Mouse (Mus musculus): ENCODE data around the gene Foxc1. TPM values are rescaled to one million over a fixed set of nuclear protein-coding genes. Genes with fewer than 3 reads are reported as not detected.

The Foxc1 gene
- polyA plus RNA-seq (2012; rRNA removed): 1.9 TPM in 2 replicates

DNA sequence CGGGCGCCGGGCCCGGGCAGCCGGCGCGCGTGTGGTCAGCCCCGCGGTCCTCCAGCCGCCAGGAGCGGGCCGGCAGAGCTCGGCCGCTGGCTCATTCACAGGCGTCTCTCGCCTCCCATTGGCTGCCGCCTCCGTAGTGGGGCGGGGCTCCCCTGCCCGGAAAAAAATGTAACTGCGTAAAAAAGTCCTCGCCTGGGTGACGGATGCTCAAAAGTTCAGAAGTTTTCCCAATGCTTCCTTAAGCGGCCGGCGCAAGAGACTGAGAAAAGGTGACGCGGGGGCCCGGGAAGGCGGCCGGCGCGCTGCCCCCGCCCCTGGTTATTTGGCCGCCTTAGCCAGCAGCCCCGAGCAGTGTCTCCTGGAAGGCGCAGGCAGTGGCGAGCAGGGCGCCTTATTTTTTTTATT lies at the start of gene Foxc1:
Gene Foxc1, plus strand, starts transcription at position 206 of the 405 bp plus-strand sequence.
- H3K27me3 ChIP-seq (ENCODE audit: control insufficient read depth, insufficient read depth, low read length): peaks cover 53% of the 10 kb centered on the region
- WGBS: under 1% methylated on average over 40 of the region's 40 CpGs
- peak; percentile 42 for DNase-seq
- H3K27ac ChIP-seq (ENCODE audit: control insufficient read depth, insufficient read depth, low read length): no peak within 1 kb of the TSS
- TF ChIP-seq CTCF (IDR thresholded peaks at IDR 0.05; ENCODE audit: borderline replicate concordance, control insufficient read depth, extremely low read depth, insufficient read depth, low read length, poor library complexity): no peak
- TF ChIP-seq POLR2A (IDR thresholded peaks at IDR 0.05; ENCODE audit: control insufficient read depth, extremely low read depth, insufficient read depth, low read length, poor library complexity): no peak
- no peaks in the 10 kb centered on the region for H3K36me3 ChIP-seq (ENCODE audit: control insufficient read depth, insufficient read depth, low read length)
- peaks cover 23% of the 10 kb centered on the region for H3K4me1 ChIP-seq (replicated peaks; ENCODE audit: control insufficient read depth, insufficient read depth, low read length)
- peak within 1 kb of the TSS; percentile 28 for H3K4me3 ChIP-seq (ENCODE audit: control insufficient read depth, insufficient read depth, low read length)

- no peak for TF ChIP-seq CTCF (IDR thresholded peaks at IDR 0.05; ENCODE audit: borderline replicate concordance, control insufficient read depth, extremely low read depth, insufficient read depth, low read length, poor library complexity)
- Histone ChIP-seq H3K27me3 (ENCODE audit: control insufficient read depth, insufficient read depth, low read length) (no peaks in the 10 kb centered on the region), H3K4me1 (replicated peaks; ENCODE audit: control insufficient read depth, insufficient read depth, low read length) (no peaks in the 10 kb centered on the region), H3K27ac (ENCODE audit: control insufficient read depth, insufficient read depth, low read length) (no peak overlapping the region), H3K36me3 (ENCODE audit: control insufficient read depth, insufficient read depth, low read length) (no peaks in the 10 kb centered on the region), H3K4me3 (ENCODE audit: control insufficient read depth, insufficient read depth, low read length) (no peak overlapping the region)
- 63% methylated on average over 4 of the region's 4 CpGs for WGBS
- DNase-seq: no peak
These were observed 46.0 kb upstream of the Foxc1 start for GRCm38 (mm10) chr13:31760411-31760810.

DNA sequence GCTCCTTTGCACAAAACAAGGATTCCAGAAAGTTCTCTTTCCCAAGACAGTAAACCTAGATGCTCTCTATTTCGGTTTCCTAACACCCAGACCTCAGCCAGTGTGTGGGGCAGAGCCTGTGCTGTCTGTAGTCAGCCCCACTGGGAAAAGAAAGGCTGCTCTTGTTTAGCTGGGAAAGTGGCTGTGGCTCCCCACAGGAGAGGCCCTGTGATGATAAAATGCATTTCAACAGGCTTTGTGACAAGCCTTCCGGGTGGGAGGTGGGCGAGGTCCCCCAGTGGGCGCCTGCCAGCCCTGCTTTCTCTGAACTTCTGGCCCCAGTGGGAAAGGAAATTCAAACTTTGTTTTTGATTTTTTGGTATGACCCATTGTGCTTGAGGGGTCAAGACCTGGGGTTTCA lies 45.4 kb upstream of the Foxc1 start:
- Histone ChIP-seq H3K27me3 (ENCODE audit: control insufficient read depth, insufficient read depth, low read length) (no peaks in the 10 kb centered on the region), H3K36me3 (ENCODE audit: control insufficient read depth, insufficient read depth, low read length) (no peaks in the 10 kb centered on the region), H3K27ac (ENCODE audit: control insufficient read depth, insufficient read depth, low read length) (no peak overlapping the region), H3K4me1 (replicated peaks; ENCODE audit: control insufficient read depth, insufficient read depth, low read length) (no peaks in the 10 kb centered on the region), H3K4me3 (ENCODE audit: control insufficient read depth, insufficient read depth, low read length) (no peak overlapping the region)
- DNase-seq: no peak
- WGBS: 93% methylated on average over 4 of the region's 4 CpGs
- TF ChIP-seq CTCF (IDR thresholded peaks at IDR 0.05; ENCODE audit: borderline replicate concordance, control insufficient read depth, extremely low read depth, insufficient read depth, low read length, poor library complexity): no peak
- TF ChIP-seq POLR2A (IDR thresholded peaks at IDR 0.05; ENCODE audit: control insufficient read depth, extremely low read depth, insufficient read depth, low read length, poor library complexity): no peak

GRCm38 (mm10) chr13:31764419-31764818 lies 42.0 kb upstream of the Foxc1 start:
- no peak overlapping the region for H3K27ac ChIP-seq (ENCODE audit: control insufficient read depth, insufficient read depth, low read length)
- no peak overlapping the region for H3K4me3 ChIP-seq (ENCODE audit: control insufficient read depth, insufficient read depth, low read length)
- TF ChIP-seq CTCF (IDR thresholded peaks at IDR 0.05; ENCODE audit: borderline replicate concordance, control insufficient read depth, extremely low read depth, insufficient read depth, low read length, poor library complexity) (no peak), POLR2A (IDR thresholded peaks at IDR 0.05; ENCODE audit: control insufficient read depth, extremely low read depth, insufficient read depth, low read length, poor library complexity) (no peak)
- no peaks in the 10 kb centered on the region for H3K27me3 ChIP-seq (ENCODE audit: control insufficient read depth, insufficient read depth, low read length)
- 91% methylated on average over 3 of the region's 3 CpGs for WGBS
- no peak for DNase-seq
- no peaks in the 10 kb centered on the region for H3K36me3 ChIP-seq (ENCODE audit: control insufficient read depth, insufficient read depth, low read length)
- H3K4me1 ChIP-seq (replicated peaks; ENCODE audit: control insufficient read depth, insufficient read depth, low read length): no peaks in the 10 kb centered on the region

DNA sequence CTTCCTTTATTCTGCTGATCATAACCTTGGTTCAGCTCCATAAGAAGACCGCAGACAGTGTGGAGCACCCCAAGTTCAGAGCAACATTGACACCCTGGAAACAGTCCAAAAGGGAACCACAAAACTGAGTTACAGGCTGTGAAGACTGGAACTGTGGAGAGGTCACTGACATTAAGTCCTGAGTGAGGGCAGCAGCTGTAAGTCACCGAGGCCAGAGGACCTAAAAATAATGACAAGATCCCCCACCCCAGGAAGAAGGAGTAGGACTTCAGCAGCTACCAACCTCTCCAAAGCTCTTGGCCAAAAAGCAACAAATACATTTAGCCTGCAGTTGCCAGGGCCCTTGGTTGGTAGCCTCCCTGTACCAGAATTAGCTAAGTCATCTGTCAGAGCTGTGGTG lies 40.9 kb upstream of the Foxc1 start:
- H3K4me3 ChIP-seq (ENCODE audit: control insufficient read depth, insufficient read depth, low read length): no peak overlapping the region
- no peaks in the 10 kb centered on the region for H3K36me3 ChIP-seq (ENCODE audit: control insufficient read depth, insufficient read depth, low read length)
- TF ChIP-seq CTCF (IDR thresholded peaks at IDR 0.05; ENCODE audit: borderline replicate concordance, control insufficient read depth, extremely low read depth, insufficient read depth, low read length, poor library complexity): no peak
- TF ChIP-seq POLR2A (IDR thresholded peaks at IDR 0.05; ENCODE audit: control insufficient read depth, extremely low read depth, insufficient read depth, low read length, poor library complexity): no peak
- WGBS: 74% methylated on average over 2 of the region's 2 CpGs
- H3K27me3 ChIP-seq (ENCODE audit: control insufficient read depth, insufficient read depth, low read length): no peaks in the 10 kb centered on the region
- H3K27ac ChIP-seq (ENCODE audit: control insufficient read depth, insufficient read depth, low read length): no peak overlapping the region
- H3K4me1 ChIP-seq (replicated peaks; ENCODE audit: control insufficient read depth, insufficient read depth, low read length): no peaks in the 10 kb centered on the region
- no peak for DNase-seq

- Histone ChIP-seq H3K27me3 (ENCODE audit: control insufficient read depth, insufficient read depth, low read length) (no peaks in the 10 kb centered on the region), H3K4me1 (replicated peaks; ENCODE audit: control insufficient read depth, insufficient read depth, low read length) (no peaks in the 10 kb centered on the region), H3K4me3 (ENCODE audit: control insufficient read depth, insufficient read depth, low read length) (no peak overlapping the region), H3K36me3 (ENCODE audit: control insufficient read depth, insufficient read depth, low read length) (no peaks in the 10 kb centered on the region), H3K27ac (ENCODE audit: control insufficient read depth, insufficient read depth, low read length) (no peak overlapping the region)
- TF ChIP-seq POLR2A (IDR thresholded peaks at IDR 0.05; ENCODE audit: control insufficient read depth, extremely low read depth, insufficient read depth, low read length, poor library complexity) (no peak), CTCF (IDR thresholded peaks at IDR 0.05; ENCODE audit: borderline replicate concordance, control insufficient read depth, extremely low read depth, insufficient read depth, low read length, poor library complexity) (no peak)
- DNase-seq: no peak
- 91% methylated on average over 5 of the region's 5 CpGs for WGBS
These were observed 33.6 kb upstream of the Foxc1 start for GRCm38 (mm10) chr13:31772882-31773281.

DNA sequence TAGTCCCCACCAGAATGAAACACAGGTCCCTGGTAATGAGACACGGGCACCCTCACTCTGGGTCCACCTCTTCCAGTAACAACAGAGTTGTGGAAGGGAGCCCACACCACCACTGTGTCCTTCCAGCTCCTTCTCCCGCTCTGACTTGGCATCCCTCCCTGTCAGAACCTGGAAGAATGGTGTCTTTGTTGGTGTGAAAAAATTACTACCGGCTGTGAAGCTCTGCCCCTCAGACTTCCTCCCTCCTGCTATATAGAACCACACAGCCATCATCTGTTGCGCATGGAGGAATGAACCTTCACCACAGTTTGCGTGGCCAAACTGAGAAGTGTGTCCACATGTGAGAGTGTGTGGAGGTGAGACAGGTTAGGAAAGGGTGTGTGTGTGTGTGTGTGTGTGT lies 30.7 kb upstream of the Foxc1 start:
- Histone ChIP-seq H3K27ac (ENCODE audit: control insufficient read depth, insufficient read depth, low read length) (no peak overlapping the region), H3K4me1 (replicated peaks; ENCODE audit: control insufficient read depth, insufficient read depth, low read length) (no peaks in the 10 kb centered on the region), H3K4me3 (ENCODE audit: control insufficient read depth, insufficient read depth, low read length) (no peak overlapping the region), H3K36me3 (ENCODE audit: control insufficient read depth, insufficient read depth, low read length) (no peaks in the 10 kb centered on the region), H3K27me3 (ENCODE audit: control insufficient read depth, insufficient read depth, low read length) (no peaks in the 10 kb centered on the region)
- DNase-seq: no peak
- TF ChIP-seq POLR2A (IDR thresholded peaks at IDR 0.05; ENCODE audit: control insufficient read depth, extremely low read depth, insufficient read depth, low read length, poor library complexity) (no peak), CTCF (IDR thresholded peaks at IDR 0.05; ENCODE audit: borderline replicate concordance, control insufficient read depth, extremely low read depth, insufficient read depth, low read length, poor library complexity) (no peak)
- WGBS: 65% methylated on average over 5 of the region's 5 CpGs
